Mouse (Mus musculus): ENCODE data around the gene A730015C16Rik.

A730015C16Rik gene

DNA sequence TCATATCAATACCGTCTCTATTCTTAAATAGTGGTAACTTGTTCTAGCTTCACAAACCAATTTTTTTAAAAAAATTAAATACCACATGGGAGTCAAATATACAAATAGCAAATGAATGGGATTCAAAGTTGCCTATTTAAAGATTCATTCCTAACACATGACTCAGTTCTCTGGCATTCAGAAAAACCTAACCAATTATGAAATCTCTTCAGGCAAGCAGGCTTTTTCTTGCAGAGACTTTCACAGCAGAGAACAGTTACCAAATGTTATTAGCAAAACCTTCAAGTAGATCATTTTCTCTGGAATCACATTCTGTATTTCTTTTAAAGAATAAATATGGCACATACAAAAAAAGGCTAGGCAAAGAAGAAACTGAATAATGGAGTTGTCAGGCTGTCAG is 17.7 kb downstream of the A730015C16Rik start:
- DNase-seq (ENCODE audit: low spot score): no peak

DNA sequence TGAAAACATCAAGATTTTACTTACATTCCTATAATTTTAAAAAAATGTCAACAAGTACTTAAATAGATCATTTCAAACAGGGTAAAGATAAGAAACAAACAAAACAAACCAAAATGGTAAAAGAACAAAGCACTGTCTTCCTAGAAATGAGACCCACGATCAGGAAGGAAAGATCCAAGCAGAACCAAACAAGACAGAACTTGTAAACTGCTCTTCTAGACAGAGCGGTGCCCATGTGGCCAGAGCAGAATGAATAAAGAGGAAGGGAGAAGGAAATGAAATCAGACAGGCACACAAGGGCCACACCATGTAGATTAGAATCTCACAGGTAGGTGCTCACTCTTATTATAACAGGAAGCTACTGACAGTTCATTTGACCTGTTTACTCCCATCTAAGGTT is 21.8 kb downstream of the A730015C16Rik start:
- no peak for DNase-seq (ENCODE audit: low spot score)

DNA sequence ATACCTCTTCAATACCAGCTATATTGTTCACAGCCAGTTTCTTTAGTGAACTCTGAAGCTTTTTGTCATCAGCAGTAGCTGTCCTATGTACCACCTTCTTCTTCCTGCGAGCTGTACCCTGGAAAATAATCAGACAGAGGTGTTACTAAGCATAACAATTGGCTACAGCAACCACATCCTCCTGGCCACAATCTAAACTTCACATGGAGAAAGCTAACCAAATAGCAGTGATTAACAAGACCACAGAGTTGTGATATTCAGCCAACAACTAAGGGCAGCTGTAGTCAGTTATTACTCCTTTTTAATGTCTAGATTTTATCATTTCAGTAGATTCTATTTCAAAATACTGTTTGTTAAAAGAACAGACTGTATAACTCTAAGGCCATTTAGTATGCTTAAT is 22.3 kb downstream of the A730015C16Rik start:
- no peak for DNase-seq (ENCODE audit: low spot score)

DNA sequence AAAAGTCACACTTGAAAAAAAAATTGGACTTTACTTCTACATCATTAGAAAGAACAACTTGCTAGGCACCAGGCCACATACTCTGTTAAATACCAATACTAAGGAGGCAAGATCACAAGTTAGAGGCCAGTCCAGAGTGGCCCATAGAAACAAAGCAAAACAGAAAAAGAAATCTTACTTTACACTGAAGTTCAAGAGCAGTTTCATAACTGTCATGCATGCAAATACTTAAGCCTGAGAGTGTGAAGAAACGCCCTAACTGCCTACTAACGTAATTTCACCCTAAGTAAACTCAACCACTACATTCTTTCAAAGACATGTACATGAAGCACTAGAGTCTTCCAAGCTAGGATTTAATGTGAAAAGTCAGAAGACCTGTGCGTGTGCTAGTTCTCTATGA is 22.7 kb downstream of the A730015C16Rik start:
- DNase-seq (ENCODE audit: low spot score): no peak

- no peak for DNase-seq (ENCODE audit: low spot score)
These were observed 36.9 kb downstream of the A730015C16Rik start for GRCm38 (mm10) chr4:108811550-108811949.

- no peak for DNase-seq (ENCODE audit: low spot score)
These were observed 37.3 kb downstream of the A730015C16Rik start for GRCm38 (mm10) chr4:108811142-108811541.

DNA sequence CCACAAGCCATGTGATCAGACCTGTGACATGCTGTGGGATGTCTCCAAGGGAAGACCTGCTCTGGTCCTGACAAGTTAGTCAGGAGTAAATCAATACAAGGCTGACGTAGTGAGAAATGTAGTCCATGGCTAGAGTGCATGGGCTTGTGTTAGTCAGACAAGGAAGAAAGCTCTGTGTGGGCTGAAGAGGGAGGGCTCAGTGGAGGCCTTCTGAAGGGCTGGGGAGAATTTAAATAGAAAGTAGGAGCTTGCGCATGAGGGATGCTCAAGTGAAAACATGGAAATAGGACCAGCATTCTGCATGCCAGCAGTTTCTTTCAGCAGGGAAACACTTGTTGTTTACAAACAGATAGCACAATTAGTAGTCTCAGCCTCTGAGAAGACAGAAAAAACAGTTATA is 44.9 kb downstream of the A730015C16Rik start:
- DNase-seq (ENCODE audit: low spot score): no peak

- DNase-seq (ENCODE audit: low spot score): no peak
These were observed 50.2 kb downstream of the A730015C16Rik start for GRCm38 (mm10) chr4:108798083-108798830.

All from testis, postnatal 14 days (tissue).